ENCODE assay signal across 22 mouse cellular contexts in genomic region chr3:22115678-22116077, GRCm38 (mm10). TPM values are rescaled to one million over a fixed set of nuclear protein-coding genes. Genes with fewer than 3 reads are reported as not detected.
DNase-seq lines count a peak whose midpoint lies in the region; ATAC-seq and TF ChIP-seq lines count a peak whose summit lies in the region.
"Had no signal": no experiment of that assay in that cellular context is flagged by ENCODE, and none has a peak within 500 bp of the region (broad histone marks: within the 10 kb centered on the region; RNA-seq: fewer than 3 reads in every experiment).

No protein-coding gene starts in this region.

- WGBS in intestine, embryonic 16.5 days: 74% methylated on average over 3 of the region's 3 CpGs
- 82% methylated on average over 3 of the region's 3 CpGs for WGBS in intestine, postnatal 0 days
- 85% methylated on average over 3 of the region's 3 CpGs for WGBS in neural tube, embryonic 13.5 days
- 90% methylated on average over 3 of the region's 3 CpGs for WGBS in neural tube, embryonic 15.5 days

- DNase-seq in gastrocnemius, adult 2 months: no peak
- no peak for DNase-seq in gastrocnemius, adult 8-10 months (ENCODE audit: low spot score in 2 of 2)
- DNase-seq: adrenal gland, postnatal 25 days; cerebellum, adult 11-12 months; cerebellum, adult 9-11 months; embryo, embryonic 11 days; heart, postnatal 36 days; kidney, adult 18-20 months; lung, postnatal 4 days; right cerebral cortex, postnatal 25 days had no signal

- no peak overlapping the region for H3K9ac ChIP-seq in intestine, embryonic 16.5 days (ENCODE audit: low read depth, low read length)
- H3K9ac ChIP-seq in intestine, postnatal 0 days (ENCODE audit: low read depth, low read length): no peak overlapping the region
- no peak overlapping the region for H3K9ac ChIP-seq in neural tube, embryonic 13.5 days
- H3K9ac ChIP-seq in neural tube, embryonic 15.5 days (replicated peaks): no peak overlapping the region
- H3K9ac ChIP-seq: embryonic facial prominence, embryonic 12.5 days; hindbrain, embryonic 15.5 days; limb, embryonic 13.5 days; stomach, embryonic 15.5 days had no signal

- intact Hi-C loops in gastrocnemius, adult 2 months (cut with DNase I): loop anchor here (5.0 kb wide), 1 partner anchor 33 kb away; no protein-coding TSS in a partner anchor

- H3K27ac ChIP-seq in gastrocnemius, adult 2 months: peak overlapping the region; percentile 85
- H3K27ac ChIP-seq in intestine, embryonic 16.5 days (ENCODE audit: low read length): no peak overlapping the region
- H3K27ac ChIP-seq in intestine, postnatal 0 days (ENCODE audit: low read depth, low read length): no peak overlapping the region
- H3K27ac ChIP-seq in neural tube, embryonic 13.5 days (replicated peaks): no peak overlapping the region
- no peak overlapping the region for H3K27ac ChIP-seq in neural tube, embryonic 15.5 days (replicated peaks)
- H3K27ac ChIP-seq: embryonic facial prominence, embryonic 12.5 days; heart, embryonic 10.5 days; hindbrain, embryonic 15.5 days; layer of hippocampus, adult 2 months; limb, embryonic 13.5 days; stomach, embryonic 15.5 days had no signal

- peak; percentile 14; the same call in 1 of the 2 replicates for ATAC-seq in intestine, embryonic 16.5 days
- ATAC-seq in intestine, postnatal 0 days: no peak; the same call in 1 of the 2 replicates
- 0 out of 2 replicates have a peak, but pooled peaks have one; percentile 23 for ATAC-seq in neural tube, embryonic 13.5 days (ENCODE audit: low read depth)
- ATAC-seq in neural tube, embryonic 15.5 days (ENCODE audit: low FRiP score): no peak

- no peaks in the 10 kb centered on the region for H3K36me3 ChIP-seq in intestine, embryonic 16.5 days (ENCODE audit: control insufficient read depth, insufficient read depth, low read length)
- no peaks in the 10 kb centered on the region for H3K36me3 ChIP-seq in intestine, postnatal 0 days (ENCODE audit: control insufficient read depth, insufficient read depth)
- 0 out of 2 replicates have a peak, but pooled peaks cover 2% of the 10 kb centered on the region for H3K36me3 ChIP-seq in neural tube, embryonic 13.5 days
- H3K36me3 ChIP-seq in neural tube, embryonic 15.5 days: no peaks in the 10 kb centered on the region
- H3K36me3 ChIP-seq: embryonic facial prominence, embryonic 12.5 days; hindbrain, embryonic 15.5 days; limb, embryonic 13.5 days; stomach, embryonic 15.5 days had no signal

- peak overlapping the region; percentile 15; the same call in 1 of the 2 replicates for H3K4me3 ChIP-seq in gastrocnemius, adult 2 months
- H3K4me3 ChIP-seq in intestine, embryonic 16.5 days (ENCODE audit: low read length): no peak overlapping the region
- no peak overlapping the region for H3K4me3 ChIP-seq in intestine, postnatal 0 days (ENCODE audit: low read depth, low read length)
- H3K4me3 ChIP-seq in neural tube, embryonic 13.5 days: no peak overlapping the region
- no peak overlapping the region for H3K4me3 ChIP-seq in neural tube, embryonic 15.5 days (replicated peaks)
- H3K4me3 ChIP-seq: embryonic facial prominence, embryonic 12.5 days; heart, embryonic 10.5 days; hindbrain, embryonic 15.5 days; layer of hippocampus, adult 2 months; limb, embryonic 13.5 days; megakaryocyte, embryonic 14.5 days; stomach, embryonic 15.5 days had no signal

- no peaks in the 10 kb centered on the region for H3K27me3 ChIP-seq in intestine, embryonic 16.5 days (replicated peaks; ENCODE audit: control insufficient read depth, insufficient read depth, low read length)
- H3K27me3 ChIP-seq in intestine, postnatal 0 days (replicated peaks; ENCODE audit: control insufficient read depth, insufficient read depth, low read length): no peaks in the 10 kb centered on the region
- H3K27me3 ChIP-seq in neural tube, embryonic 13.5 days: no peaks in the 10 kb centered on the region
- H3K27me3 ChIP-seq in neural tube, embryonic 15.5 days (replicated peaks): no peaks in the 10 kb centered on the region
- H3K27me3 ChIP-seq: embryonic facial prominence, embryonic 12.5 days; hindbrain, embryonic 15.5 days; limb, embryonic 13.5 days; megakaryocyte, embryonic 14.5 days; stomach, embryonic 15.5 days had no signal

- peaks cover 10% of the 10 kb centered on the region for H3K4me1 ChIP-seq in intestine, embryonic 16.5 days (ENCODE audit: control insufficient read depth, insufficient read depth, low read length)
- H3K4me1 ChIP-seq in intestine, postnatal 0 days (replicated peaks; ENCODE audit: control insufficient read depth, insufficient read depth, low read length): no peaks in the 10 kb centered on the region; the same call in 1 of the 2 replicates
- H3K4me1 ChIP-seq in neural tube, embryonic 13.5 days (replicated peaks): peaks cover 23% of the 10 kb centered on the region
- peaks cover 9% of the 10 kb centered on the region for H3K4me1 ChIP-seq in neural tube, embryonic 15.5 days
- H3K4me1 ChIP-seq: stomach, embryonic 15.5 days had no signal

- H3K4me2 ChIP-seq in intestine, embryonic 16.5 days (ENCODE audit: low read depth, low read length): no peak overlapping the region
- no peak overlapping the region for H3K4me2 ChIP-seq in intestine, postnatal 0 days (replicated peaks; ENCODE audit: low read depth)
- no peak overlapping the region for H3K4me2 ChIP-seq in neural tube, embryonic 13.5 days
- H3K4me2 ChIP-seq in neural tube, embryonic 15.5 days: no peak overlapping the region
- H3K4me2 ChIP-seq: embryonic facial prominence, embryonic 12.5 days; hindbrain, embryonic 15.5 days; limb, embryonic 13.5 days; liver, embryonic 11.5 days; stomach, embryonic 15.5 days had no signal

- H3K9me3 ChIP-seq in intestine, embryonic 16.5 days (ENCODE audit: control insufficient read depth, low read length): no peaks in the 10 kb centered on the region
- H3K9me3 ChIP-seq in intestine, postnatal 0 days (ENCODE audit: control insufficient read depth): no peaks in the 10 kb centered on the region
- H3K9me3 ChIP-seq in neural tube, embryonic 13.5 days: 0 out of 2 replicates have a peak, but pooled peaks cover 4% of the 10 kb centered on the region
- H3K9me3 ChIP-seq in neural tube, embryonic 15.5 days (replicated peaks): no peaks in the 10 kb centered on the region
- H3K9me3 ChIP-seq: embryonic facial prominence, embryonic 12.5 days; heart, embryonic 10.5 days; hindbrain, embryonic 15.5 days; limb, embryonic 13.5 days; megakaryocyte, embryonic 14.5 days; stomach, embryonic 15.5 days had no signal

- TF ChIP-seq CTCF in gastrocnemius, adult 2 months (IDR thresholded peaks at IDR 0.05): no peak
- no peak for TF ChIP-seq CTCF in intestine, postnatal 0 days (IDR thresholded peaks at IDR 0.05; ENCODE audit: low read depth)

RNA-seq across cellular contexts. Expression of gene Tbl1xr1, which starts 39.2 kb away (rescaled TPM):
- total RNA-seq in gastrocnemius, adult 2 months (2021): 10 to 100 TPM; 53.6 to 66.5 TPM
- 10 to 100 TPM; 52.3 to 65.0 (median 60.7) TPM for total RNA-seq in gastrocnemius, adult 8-10 months (2022)
- polyA plus RNA-seq in intestine, embryonic 16.5 days (2015; fragmentation: Nextera tagmentation; extraction: Ambion mirVana): 9.5 and 10.3 TPM in 2 replicates
- polyA plus RNA-seq in intestine, postnatal 0 days (2015; fragmentation: Nextera tagmentation; extraction: Ambion mirVana): 5.6 and 9.2 TPM in 2 replicates
- 20.7 and 20.8 TPM in 2 replicates for polyA plus RNA-seq in neural tube, embryonic 13.5 days (2015; fragmentation: Nextera tagmentation; extraction: Ambion mirVana)
- polyA plus RNA-seq in neural tube, embryonic 15.5 days (2015; fragmentation: Nextera tagmentation; extraction: Ambion mirVana): 16.1 and 18.3 TPM in 2 replicates

Comparison
In these comparisons a context has a peak if more than half of its experiments do, and no peak if none do; other contexts are left out.
1. ATAC-seq: peak in intestine, embryonic 16.5 days (single experiment) and neural tube, embryonic 13.5 days (single experiment); none in intestine, postnatal 0 days (single experiment) and neural tube, embryonic 15.5 days (single experiment).